Mouse (Mus musculus) neural tube, embryonic 14.5 days (tissue): Measurements from ENCODE around the gene Tsx. TPM values are rescaled to one million over a fixed set of nuclear protein-coding genes. Genes with fewer than 3 reads are reported as not detected.
"Not testable (repeated sequence)": the region's sequence is repeated elsewhere in the genome, so short reads cannot be mapped to it uniquely, and the experiment has no call there.

Source experiments
- ATAC-seq: fragments of 200-750 bp; cut with Nextera tagmentation; 2 replicates; pipeline ENCODE4 v1.8.0; 2017; ENCODE audit warnings: low read depth, mild to moderate bottlenecking, moderate TSS enrichment, moderate library complexity
- H3K27ac ChIP-seq: fragments of 300-500 bp; sonication (generic); 2 replicates; pipeline ENCODE4 v1.5.1; 2014; ENCODE audit warnings: low read depth, mild to moderate bottlenecking, control low read depth, low read length, moderate library complexity, mixed read lengths
- H3K27me3 ChIP-seq: fragments of 300-500 bp; sonication (generic); 2 replicates; pipeline ENCODE4 v1.6.1; 2014; ENCODE audit warnings: low read length; ENCODE audit not compliant: control insufficient read depth, insufficient read depth
- H3K36me3 ChIP-seq: fragments of 300-500 bp; sonication (generic); 2 replicates; pipeline ENCODE4 v1.6.1; 2014; ENCODE audit warnings: low read length, mixed read lengths; ENCODE audit not compliant: control insufficient read depth, insufficient read depth
- H3K4me1 ChIP-seq: fragments of 300-500 bp; sonication (generic); 2 replicates; pipeline ENCODE4 v1.6.1; 2014; ENCODE audit warnings: low read length; ENCODE audit not compliant: control insufficient read depth, insufficient read depth
- H3K4me2 ChIP-seq: fragments of 300-500 bp; sonication (generic); 2 replicates; pipeline ENCODE4 v1.6.1; 2014; ENCODE audit warnings: mild to moderate bottlenecking, low read depth, low read length, control low read depth
- H3K4me3 ChIP-seq: fragments of 300-500 bp; sonication (generic); 2 replicates; pipeline ENCODE4 v1.5.1; 2014; ENCODE audit warnings: low read depth, low read length, control low read depth, mixed read lengths
- H3K9ac ChIP-seq: fragments of 300-500 bp; sonication (generic); replicated peaks from 2 replicates; pipeline ENCODE4 v1.6.1; 2014; ENCODE audit warnings: low read depth, mild to moderate bottlenecking, control low read depth, low read length, mixed read lengths
- H3K9me3 ChIP-seq: fragments of 300-500 bp; sonication (generic); 2 replicates; pipeline ENCODE4 v1.6.1; 2016; ENCODE audit warnings: low read length; ENCODE audit not compliant: control insufficient read depth
- WGBS: fragments of 180-500 bp; shearing (Covaris S2); extraction: QIAGEN DNeasy Blood & Tissue Kit; methylation state at CpG from one replicate; pipeline ENCODE4 v1.1.7; 2014; 5-methylcytosine and 5-hydroxymethylcytosine counted together
- polyA plus RNA-seq: library from polyadenylated mRNA; unstranded; fragments of >200 nt; fragmentation: Nextera tagmentation; extraction: Ambion mirVana; gene quantifications from 2 replicates; pipeline ENCODE4 v1.2.1, GENCODE M21; 2014

Tsx gene
- polyA plus RNA-seq, 1 experiment from 2014 or later: 0.35 TPM

DNA sequence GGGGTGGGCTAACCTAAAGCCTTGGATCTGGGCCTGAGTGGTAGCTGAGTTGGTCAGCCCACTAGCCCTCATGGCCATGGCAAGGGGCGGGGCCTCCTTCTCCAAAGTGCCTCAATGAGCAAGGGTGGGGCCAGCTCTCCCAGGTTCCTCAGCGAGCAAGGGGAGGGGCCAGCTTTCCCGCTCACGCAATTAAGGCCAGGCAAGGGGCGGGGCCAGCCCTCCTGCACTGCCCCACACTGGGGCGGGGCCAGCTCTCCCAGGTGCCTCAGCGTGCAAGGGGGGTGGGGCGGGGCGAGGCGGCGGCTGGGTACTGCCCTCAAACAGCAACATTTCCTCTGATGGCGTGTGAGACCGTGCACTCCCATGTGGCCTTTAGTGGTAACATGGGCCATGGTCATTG, 9.2 kb upstream of the Tsx start:
- 43% methylated on average over 11 of the region's 13 CpGs for WGBS
- Histone ChIP-seq H3K4me1 (no peaks in the 10 kb centered on the region), H3K27ac (no peak overlapping the region), H3K36me3 (no peaks in the 10 kb centered on the region), H3K27me3 (no peaks in the 10 kb centered on the region), H3K9me3 (no peaks in the 10 kb centered on the region), H3K4me2 (no peak overlapping the region), H3K4me3 (no peak overlapping the region), H3K9ac (no peak overlapping the region)
- ATAC-seq: no peak

GRCm38 (mm10) chrX:103421710-103422109, 7.4 kb downstream of the Tsx start, which contains the start of gene Gm26992:
TSS of gene Gm26992 (plus strand) at chrX:103422010.
- no peaks in the 10 kb centered on the region for H3K36me3 ChIP-seq
- H3K4me2 ChIP-seq: no peak within 1 kb of the TSS
- no peaks in the 10 kb centered on the region for H3K4me1 ChIP-seq
- ATAC-seq: no peak
- H3K27me3 ChIP-seq: peaks cover 6% of the 10 kb centered on the region; the same call in 1 of the 2 replicates
- H3K27ac ChIP-seq: no peak within 1 kb of the TSS
- H3K4me3 ChIP-seq: no peak within 1 kb of the TSS
- no peaks in the 10 kb centered on the region for H3K9me3 ChIP-seq
- no peak within 1 kb of the TSS for H3K9ac ChIP-seq
- 91% methylated on average over 2 of the region's 2 CpGs for WGBS

DNA sequence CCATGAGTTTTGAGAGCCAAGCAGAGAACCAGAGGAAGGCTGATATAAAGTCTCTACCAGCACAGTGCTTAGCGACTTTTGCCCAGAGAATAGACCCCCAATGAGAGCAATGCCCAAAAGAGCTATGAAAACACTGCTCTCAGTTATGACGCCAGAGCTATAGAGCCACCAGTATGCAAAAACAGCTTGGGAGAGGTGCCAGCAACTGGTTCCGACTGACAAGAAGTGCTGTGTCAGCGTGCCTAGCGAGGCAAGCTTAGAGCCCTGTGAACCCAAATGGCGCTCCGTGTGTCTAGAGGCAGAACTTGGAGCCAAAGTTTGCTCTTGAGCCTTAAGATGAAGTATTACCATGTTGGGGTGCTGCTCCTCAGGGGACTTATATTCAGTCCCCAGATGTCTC, 13.4 kb downstream of the Tsx start:
- Histone ChIP-seq H3K27me3 (0 out of 2 replicates have a peak, but pooled peaks cover 3% of the 10 kb centered on the region), H3K9ac (no peak overlapping the region), H3K4me1 (no peaks in the 10 kb centered on the region), H3K9me3 (no peaks in the 10 kb centered on the region), H3K4me3 (no peak overlapping the region), H3K27ac (no peak overlapping the region), H3K36me3 (no peaks in the 10 kb centered on the region), H3K4me2 (no peak overlapping the region)
- ATAC-seq: no peak
- 80% methylated on average over 7 of the region's 7 CpGs for WGBS

DNA sequence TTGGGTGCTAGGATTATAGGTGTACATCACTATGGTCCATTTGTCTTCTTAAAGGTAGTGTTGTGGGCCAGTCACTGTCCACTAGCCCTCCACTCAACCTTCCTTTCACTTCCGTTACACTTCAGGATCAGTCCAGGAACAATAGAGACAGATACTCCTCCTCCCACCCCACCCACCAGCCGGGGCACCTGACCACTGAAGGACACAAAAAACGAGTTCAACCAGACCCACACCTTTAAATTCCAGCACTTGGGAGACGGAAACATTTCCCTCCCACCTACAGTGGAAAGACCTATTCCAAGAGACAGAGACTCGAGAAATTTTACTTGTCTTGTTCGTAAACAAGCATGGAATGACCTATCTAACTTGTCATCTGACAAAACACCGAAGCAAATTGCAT, 18.0 kb downstream of the Tsx start:
- H3K4me1 ChIP-seq: no peaks in the 10 kb centered on the region
- H3K36me3 ChIP-seq: no peaks in the 10 kb centered on the region
- no peak for ATAC-seq
- H3K27ac ChIP-seq: no peak overlapping the region
- no peaks in the 10 kb centered on the region; the same call in 1 of the 2 replicates for H3K27me3 ChIP-seq
- no peak overlapping the region for H3K4me2 ChIP-seq
- H3K9ac ChIP-seq: no peak overlapping the region
- H3K9me3 ChIP-seq: no peaks in the 10 kb centered on the region
- no peak overlapping the region for H3K4me3 ChIP-seq
- WGBS: 78% methylated on average over 7 of the region's 7 CpGs

- Histone ChIP-seq H3K27me3 (peaks cover 4% of the 10 kb centered on the region; the same call in 1 of the 2 replicates), H3K4me2 (no peak overlapping the region), H3K9me3 (no peaks in the 10 kb centered on the region), H3K4me3 (no peak overlapping the region), H3K9ac (no peak overlapping the region), H3K27ac (no peak overlapping the region), H3K4me1 (no peaks in the 10 kb centered on the region), H3K36me3 (no peaks in the 10 kb centered on the region)
- no peak for ATAC-seq
- WGBS: 21% methylated on average over 9 of the region's 9 CpGs
Observed at GRCm38 (mm10) chrX:103438023-103438422, 23.8 kb downstream of the Tsx start.

- Histone ChIP-seq H3K4me2 (no peak overlapping the region), H3K27ac (no peak overlapping the region), H3K4me1 (no peaks in the 10 kb centered on the region), H3K4me3 (no peak overlapping the region), H3K9ac (no peak overlapping the region), H3K9me3 (no peaks in the 10 kb centered on the region), H3K27me3 (peaks cover 5% of the 10 kb centered on the region), H3K36me3 (no peaks in the 10 kb centered on the region)
- ATAC-seq: no peak
- 6% methylated on average over 1 of the region's 1 CpGs for WGBS
Observed at GRCm38 (mm10) chrX:103440803-103441202, 26.5 kb downstream of the Tsx start.

DNA sequence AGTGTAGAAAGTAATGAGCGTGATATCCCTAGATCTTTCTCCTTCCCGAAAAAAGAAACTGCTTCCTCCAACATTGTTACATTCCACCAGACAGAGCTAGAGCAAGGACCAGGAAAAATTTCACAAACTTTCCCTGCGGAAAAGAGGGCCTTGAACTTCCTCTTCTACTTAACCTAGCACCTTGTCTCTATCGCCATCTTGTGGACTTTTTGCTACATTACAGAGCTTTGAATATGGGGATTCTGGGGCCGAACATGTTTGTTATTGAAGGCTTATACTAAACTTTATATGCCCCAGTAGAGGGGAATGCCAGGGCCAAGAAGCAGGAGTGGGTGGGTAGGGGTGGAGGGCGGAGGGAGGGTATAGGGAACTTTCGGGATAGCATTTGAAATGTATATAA, 29.5 kb downstream of the Tsx start:
- no peak overlapping the region for H3K27ac ChIP-seq
- WGBS: 38% methylated on average over 7 of the region's 7 CpGs
- no peak overlapping the region for H3K9ac ChIP-seq
- H3K4me2 ChIP-seq: no peak overlapping the region
- no peaks in the 10 kb centered on the region for H3K9me3 ChIP-seq
- no peaks in the 10 kb centered on the region for H3K36me3 ChIP-seq
- ATAC-seq: no peak
- H3K27me3 ChIP-seq: peaks cover 13% of the 10 kb centered on the region
- no peaks in the 10 kb centered on the region for H3K4me1 ChIP-seq
- no peak overlapping the region for H3K4me3 ChIP-seq

- H3K4me2 ChIP-seq: peak overlapping the region; percentile 57
- WGBS: 7% methylated on average over 33 of the region's 34 CpGs
- H3K9ac ChIP-seq: no peak overlapping the region
- no peaks in the 10 kb centered on the region for H3K36me3 ChIP-seq
- H3K27ac ChIP-seq: no peak overlapping the region
- peak overlapping the region; percentile 30 for H3K4me3 ChIP-seq
- no peaks in the 10 kb centered on the region for H3K9me3 ChIP-seq
- no peaks in the 10 kb centered on the region for H3K4me1 ChIP-seq
- ATAC-seq: peak; percentile 51; the same call in 1 of the 2 replicates
- peaks cover 9% of the 10 kb centered on the region for H3K27me3 ChIP-seq
Observed at GRCm38 (mm10) chrX:103447539-103448169, 33.4 kb downstream of the Tsx start.

- not testable (repeated sequence) for H3K9me3 ChIP-seq
Observed at GRCm38 (mm10) chrX:103448429-103448828, 34.2 kb downstream of the Tsx start.

More at GRCm38 (mm10) chrX:103448429-103448828, 34.2 kb downstream of the Tsx start:
- H3K36me3 ChIP-seq, H3K27me3 ChIP-seq, ATAC-seq, H3K4me2 ChIP-seq, H3K4me1 ChIP-seq, H3K9ac ChIP-seq, H3K4me3 ChIP-seq, H3K27ac ChIP-seq: not testable (repeated sequence)
- WGBS: 57% methylated on average over 10 of the region's 13 CpGs
